Mouse (Mus musculus) intestine, embryonic 16.5 days (tissue): ENCODE measurements around the gene Gm49373. TPM values are rescaled to one million over a fixed set of nuclear protein-coding genes. Genes with fewer than 3 reads are reported as not detected.

ENCODE experiments used
- ATAC-seq: fragments of 200-750 bp; cut with Nextera tagmentation; 2 replicates; pipeline ENCODE4 v1.8.0; 2017; ENCODE audit warnings: moderate TSS enrichment, moderate library complexity
- H3K27ac ChIP-seq: fragments of 300-500 bp; sonication (generic); 2 replicates; pipeline ENCODE4 v1.5.1; 2014; ENCODE audit warnings: mild to moderate bottlenecking, low read length
- H3K27me3 ChIP-seq: fragments of 300-500 bp; sonication (generic); replicated peaks from 2 replicates; pipeline ENCODE4 v1.6.1; 2014; ENCODE audit warnings: low read length, control low read depth, mixed read lengths; ENCODE audit not compliant: control insufficient read depth, insufficient read depth
- H3K36me3 ChIP-seq: fragments of 300-500 bp; sonication (generic); 2 replicates; pipeline ENCODE4 v1.6.1; 2014; ENCODE audit warnings: low read length, control low read depth; ENCODE audit not compliant: control insufficient read depth, insufficient read depth
- H3K4me1 ChIP-seq: fragments of 300-500 bp; sonication (generic); 2 replicates; pipeline ENCODE4 v1.6.1; 2014; ENCODE audit warnings: low read length, control low read depth, mixed read lengths; ENCODE audit not compliant: control insufficient read depth, insufficient read depth
- H3K4me2 ChIP-seq: fragments of 300-500 bp; sonication (generic); 2 replicates; pipeline ENCODE4 v1.6.1; 2014; ENCODE audit warnings: low read depth, low read length, control low read depth
- H3K4me3 ChIP-seq: fragments of 300-500 bp; sonication (generic); 2 replicates; pipeline ENCODE4 v1.5.1; 2014; ENCODE audit warnings: mild to moderate bottlenecking, low read length
- H3K9ac ChIP-seq: fragments of 300-500 bp; sonication (generic); 2 replicates; pipeline ENCODE4 v1.6.1; 2014; ENCODE audit warnings: low read depth, low read length
- H3K9me3 ChIP-seq: fragments of 300-500 bp; sonication (generic); 2 replicates; pipeline ENCODE4 v1.6.1; 2016; ENCODE audit warnings: low read length, control low read depth; ENCODE audit not compliant: control insufficient read depth
- WGBS: fragments of 180-500 bp; shearing (Covaris S2); extraction: QIAGEN DNeasy Blood & Tissue Kit; methylation state at CpG from one replicate; pipeline ENCODE4 v1.1.7; 2014; 5-methylcytosine and 5-hydroxymethylcytosine counted together
- polyA plus RNA-seq: library from polyadenylated mRNA; unstranded; fragments of >200 nt; fragmentation: Nextera tagmentation; extraction: Ambion mirVana; gene quantifications from 2 replicates; pipeline ENCODE4 v1.2.1, GENCODE M21; 2015

Gm49373 gene
- 0.44 and 0.55 TPM in 2 replicates for polyA plus RNA-seq

- no peaks in the 10 kb centered on the region for H3K4me1 ChIP-seq
- 2% methylated on average over 47 of the region's 58 CpGs for WGBS
- peak within 1 kb of the TSS; percentile 71 for H3K4me2 ChIP-seq
- no peaks in the 10 kb centered on the region for H3K27me3 ChIP-seq
- no peaks in the 10 kb centered on the region for H3K9me3 ChIP-seq
- H3K36me3 ChIP-seq, result peaks cover 15% of the 10 kb centered on the region; the same call in 1 of the 2 replicates
- peak within 1 kb of the TSS; percentile 83 for H3K27ac ChIP-seq
- peak; percentile 95 for ATAC-seq
- H3K9ac ChIP-seq, result peak within 1 kb of the TSS; percentile 84
- H3K4me3 ChIP-seq, result peak within 1 kb of the TSS; percentile 79
Observed at GRCm38 (mm10) chr9:21073044-21073840, at the start of gene Gm49373, which contains the start of gene Fdx1l. TSS of gene Gm49373 (minus strand) at chr9:21073096. TSS of gene Fdx1l (minus strand) at chr9:21073614.

- no peaks in the 10 kb centered on the region for H3K9me3 ChIP-seq
- H3K4me2 ChIP-seq, result no peak overlapping the region
- WGBS, result 89% methylated on average over 16 of the region's 16 CpGs
- H3K27me3 ChIP-seq, result no peaks in the 10 kb centered on the region
- no peak overlapping the region for H3K27ac ChIP-seq
- H3K4me1 ChIP-seq, result no peaks in the 10 kb centered on the region
- H3K4me3 ChIP-seq, result no peak overlapping the region
- ATAC-seq, result no peak
- H3K36me3 ChIP-seq, result peaks cover 7% of the 10 kb centered on the region; the same call in 1 of the 2 replicates
- no peak overlapping the region for H3K9ac ChIP-seq
Observed at GRCm38 (mm10) chr9:21121483-21121882, 48.6 kb upstream of the Gm49373 start.

- WGBS, result 67% methylated on average over 6 of the region's 6 CpGs
Observed at GRCm38 (mm10) chr9:21117073-21117472, 44.2 kb upstream of the Gm49373 start.

DNA sequence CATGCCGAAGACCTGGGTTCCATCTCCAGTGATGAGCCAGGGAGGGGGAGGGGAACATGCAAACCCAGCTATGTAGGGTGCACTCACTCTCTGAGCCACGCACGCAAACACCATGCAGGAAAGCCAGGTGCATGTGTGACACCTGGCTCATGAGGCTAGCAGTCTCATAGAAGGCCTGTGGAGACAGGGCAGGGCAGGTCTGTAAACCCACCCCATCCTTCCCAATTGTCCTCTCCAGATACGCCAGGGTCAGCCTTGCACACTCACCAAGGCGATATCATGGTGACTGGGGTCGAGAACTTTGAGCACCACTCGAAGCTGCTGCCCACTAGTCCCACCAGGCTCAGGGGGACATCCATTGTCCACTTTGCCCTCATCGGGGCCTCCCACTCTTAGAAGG, 42.2 kb upstream of the Gm49373 start:
- Histone ChIP-seq H3K36me3 (0 out of 2 replicates have a peak, but pooled peaks cover 3% of the 10 kb centered on the region), H3K9ac (no peak overlapping the region), H3K4me1 (0 out of 2 replicates have a peak, but pooled peaks cover 4% of the 10 kb centered on the region), H3K4me2 (no peak overlapping the region), H3K4me3 (no peak overlapping the region), H3K27me3 (no peaks in the 10 kb centered on the region), H3K27ac (no peak overlapping the region), H3K9me3 (no peaks in the 10 kb centered on the region)
- WGBS, result 78% methylated on average over 8 of the region's 8 CpGs
- no peak for ATAC-seq

More at GRCm38 (mm10) chr9:21117073-21117472, 44.2 kb upstream of the Gm49373 start:
- no peak overlapping the region for H3K9ac ChIP-seq
- ATAC-seq, result no peak
- no peak overlapping the region for H3K4me3 ChIP-seq
- no peaks in the 10 kb centered on the region for H3K27me3 ChIP-seq
- H3K36me3 ChIP-seq, result 0 out of 2 replicates have a peak, but pooled peaks cover 3% of the 10 kb centered on the region
- no peak overlapping the region for H3K27ac ChIP-seq
- no peaks in the 10 kb centered on the region for H3K9me3 ChIP-seq
- H3K4me2 ChIP-seq, result no peak overlapping the region
- no peaks in the 10 kb centered on the region for H3K4me1 ChIP-seq

DNA sequence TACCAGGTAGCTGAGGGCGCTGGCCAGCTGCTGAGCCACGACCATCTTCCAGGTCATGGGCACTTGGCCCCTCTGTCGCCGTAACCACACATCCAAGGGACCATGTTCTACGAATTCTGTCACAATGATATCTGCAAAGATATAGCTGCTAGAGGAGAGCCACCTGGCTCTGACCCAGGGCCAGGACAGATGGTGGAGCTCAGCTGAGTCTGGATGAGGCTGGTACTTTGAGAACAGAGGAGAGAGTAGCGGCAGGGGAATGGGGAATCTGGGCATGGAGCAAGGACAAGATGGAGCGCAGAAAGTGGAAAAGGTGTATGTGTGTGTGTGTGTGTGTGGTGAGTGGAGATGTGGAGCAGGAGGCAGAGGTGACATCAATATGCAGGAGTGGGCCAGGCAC, 41.3 kb upstream of the Gm49373 start:
- ATAC-seq, result no peak
- 84% methylated on average over 7 of the region's 7 CpGs for WGBS
- Histone ChIP-seq H3K9me3 (no peaks in the 10 kb centered on the region), H3K4me3 (no peak overlapping the region), H3K27ac (no peak overlapping the region), H3K4me2 (no peak overlapping the region), H3K27me3 (no peaks in the 10 kb centered on the region), H3K9ac (no peak overlapping the region), H3K4me1 (0 out of 2 replicates have a peak, but pooled peaks cover 4% of the 10 kb centered on the region), H3K36me3 (0 out of 2 replicates have a peak, but pooled peaks cover 3% of the 10 kb centered on the region)

- Histone ChIP-seq H3K9ac (no peak overlapping the region), H3K4me3 (no peak overlapping the region), H3K4me1 (0 out of 2 replicates have a peak, but pooled peaks cover 4% of the 10 kb centered on the region), H3K27ac (no peak overlapping the region; the same call in 1 of the 2 replicates), H3K36me3 (0 out of 2 replicates have a peak, but pooled peaks cover 3% of the 10 kb centered on the region), H3K4me2 (no peak overlapping the region), H3K27me3 (no peaks in the 10 kb centered on the region), H3K9me3 (no peaks in the 10 kb centered on the region)
- ATAC-seq, result peak; percentile 77
- WGBS, result 78% methylated on average over 6 of the region's 6 CpGs
Observed at GRCm38 (mm10) chr9:21113751-21114150, 40.9 kb upstream of the Gm49373 start.

DNA sequence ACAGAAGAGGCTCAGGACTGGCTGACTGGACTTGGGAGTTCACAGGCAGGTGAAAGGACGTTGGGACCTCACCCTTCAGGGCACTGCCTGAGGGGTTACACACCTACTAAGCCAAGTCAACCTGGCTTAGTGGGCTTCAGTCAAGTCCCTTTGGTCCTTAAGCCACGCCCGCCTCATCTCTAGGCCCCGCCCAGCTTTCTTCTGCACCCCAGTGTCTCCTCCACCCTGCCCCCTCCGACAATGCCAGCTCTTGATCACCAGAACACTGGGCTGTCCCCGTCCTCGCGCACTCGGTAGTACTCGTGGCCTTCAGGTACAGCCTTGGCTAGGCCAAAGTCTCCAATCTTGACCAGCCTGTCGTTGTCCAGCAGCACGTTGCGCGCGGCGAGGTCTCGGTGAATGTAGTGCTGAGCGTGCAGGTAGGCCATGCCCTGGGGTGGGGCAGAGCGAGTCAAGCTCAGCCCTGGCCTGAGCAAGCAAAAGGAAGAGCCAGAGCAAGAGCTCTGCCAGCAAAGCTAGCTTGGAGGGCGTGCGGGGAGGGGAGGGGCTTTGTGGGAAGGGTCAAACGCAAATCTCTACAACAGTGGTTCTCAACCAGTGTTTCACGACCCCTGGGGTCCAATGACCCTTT, 34.8 kb upstream of the Gm49373 start:
- Histone ChIP-seq H3K9ac (no peak overlapping the region), H3K4me2 (no peak overlapping the region), H3K9me3 (no peaks in the 10 kb centered on the region), H3K27ac (no peak overlapping the region), H3K4me3 (no peak overlapping the region), H3K36me3 (no peaks in the 10 kb centered on the region), H3K4me1 (0 out of 2 replicates have a peak, but pooled peaks cover 4% of the 10 kb centered on the region), H3K27me3 (no peaks in the 10 kb centered on the region)
- peak; percentile 43 for ATAC-seq
- 42% methylated on average over 23 of the region's 23 CpGs for WGBS

DNA sequence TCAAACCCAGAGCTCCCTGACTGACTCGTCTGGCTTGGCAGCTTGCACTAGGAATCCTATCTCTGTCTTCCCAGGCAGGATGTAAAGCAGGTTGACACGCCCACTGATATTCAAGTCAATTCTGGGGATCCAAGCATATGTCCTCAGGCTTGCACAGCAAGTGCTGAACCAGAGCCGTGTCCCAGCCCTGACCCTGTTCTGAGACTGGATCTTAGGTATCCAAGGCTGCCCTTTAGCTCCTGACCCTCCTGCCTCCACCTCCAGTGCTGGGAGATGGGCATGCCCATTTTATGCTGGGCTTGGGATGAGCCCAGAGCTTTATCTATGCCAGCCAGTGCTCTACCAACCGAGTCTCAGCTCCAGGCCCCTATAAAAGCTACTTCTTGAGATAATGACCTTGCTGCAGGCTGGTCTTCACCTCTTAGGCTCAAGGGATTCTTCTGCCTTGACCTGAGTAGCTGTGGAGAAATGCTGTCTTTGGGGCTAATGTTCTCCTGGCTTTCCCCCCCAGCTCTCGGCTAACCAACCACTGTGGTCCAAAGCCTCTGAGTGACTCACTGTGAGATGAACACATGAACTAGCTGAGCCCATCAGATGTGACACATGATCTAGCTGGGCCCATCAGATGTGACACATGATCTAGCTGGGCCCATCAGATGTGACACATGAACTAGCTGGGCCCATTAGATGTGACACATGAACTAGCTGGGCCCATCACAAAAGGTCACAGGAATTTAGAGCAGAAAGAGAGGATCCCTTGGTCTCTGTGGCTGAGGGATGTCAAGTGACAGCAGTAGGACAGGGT, 33.1 kb upstream of the Gm49373 start:
- ATAC-seq, result no peak; the same call in 1 of the 2 replicates
- Histone ChIP-seq H3K36me3 (no peaks in the 10 kb centered on the region), H3K9me3 (no peaks in the 10 kb centered on the region), H3K4me3 (no peak overlapping the region), H3K9ac (no peak overlapping the region), H3K27ac (no peak overlapping the region), H3K4me1 (no peaks in the 10 kb centered on the region), H3K4me2 (no peak overlapping the region), H3K27me3 (no peaks in the 10 kb centered on the region)
- 72% methylated on average over 5 of the region's 5 CpGs for WGBS

DNA sequence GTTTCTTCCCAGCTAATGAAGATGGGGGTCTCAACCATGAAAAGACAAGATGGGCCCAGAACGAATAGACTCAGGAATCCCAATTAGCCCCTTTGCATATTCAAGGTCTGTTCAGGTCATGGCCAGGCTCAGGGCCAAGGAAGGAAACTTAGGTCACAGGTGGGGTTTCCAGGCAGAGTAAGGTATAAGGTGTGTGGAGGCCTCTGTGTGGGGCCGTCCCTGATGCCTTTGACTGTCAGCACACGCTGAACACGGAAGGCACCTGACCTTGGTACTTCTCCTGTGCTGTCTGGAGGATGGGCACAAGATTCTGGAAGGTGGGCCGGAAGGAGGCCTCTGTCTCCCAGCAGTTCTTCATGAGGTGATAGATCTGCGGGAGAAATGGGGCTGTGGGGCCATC, 31.9 kb upstream of the Gm49373 start:
- ATAC-seq, result no peak
- WGBS, result 81% methylated on average over 6 of the region's 6 CpGs
- H3K9me3 ChIP-seq, result no peaks in the 10 kb centered on the region
- H3K27ac ChIP-seq, result no peak overlapping the region
- H3K9ac ChIP-seq, result no peak overlapping the region
- no peaks in the 10 kb centered on the region for H3K36me3 ChIP-seq
- no peak overlapping the region for H3K4me3 ChIP-seq
- H3K4me2 ChIP-seq, result no peak overlapping the region
- peaks cover 4% of the 10 kb centered on the region; the same call in 1 of the 2 replicates for H3K4me1 ChIP-seq
- H3K27me3 ChIP-seq, result no peaks in the 10 kb centered on the region
